ENCODE assay signal across 11 mouse cellular contexts in the genomic region with DNA sequence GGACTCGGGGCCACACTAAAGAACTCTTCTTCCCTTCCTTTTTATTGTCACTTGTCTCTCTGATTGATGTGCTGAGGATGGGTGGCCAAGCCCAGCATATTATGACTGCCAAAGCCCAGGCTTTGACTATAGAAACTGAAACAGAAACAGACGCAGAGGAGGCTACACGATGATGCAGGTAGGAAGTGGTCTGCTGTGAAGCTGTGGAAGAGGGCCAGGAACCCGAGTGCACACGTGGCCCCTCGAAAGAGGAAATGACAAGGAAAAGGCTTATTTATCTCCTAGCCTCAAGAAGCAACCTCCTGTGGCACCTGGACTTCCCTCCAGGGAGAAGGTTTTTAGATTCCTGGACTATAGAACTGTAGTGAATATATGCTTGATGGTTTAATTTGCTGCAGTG. TPM values are rescaled to one million over a fixed set of nuclear protein-coding genes. Genes with fewer than 3 reads are reported as not detected.
DNase-seq lines count a peak whose midpoint lies in the region; ATAC-seq and TF ChIP-seq lines count a peak whose summit lies in the region.
"Had no signal": no experiment of that assay in that cellular context is flagged by ENCODE, and none has a peak within 500 bp of the region (broad histone marks: within the 10 kb centered on the region; RNA-seq: fewer than 3 reads in every experiment).

No protein-coding gene starts in this region.

- no peak overlapping the region for H3K4me3 ChIP-seq in ES-Bruce4 (ENCODE audit: low read depth, low read length)
- no peak overlapping the region for H3K4me3 ChIP-seq in liver, embryonic 12.5 days
- H3K4me3 ChIP-seq in small intestine, adult 2 months (ENCODE audit: low read depth, low read length), result peak overlapping the region; percentile 26
- no peak overlapping the region for H3K4me3 ChIP-seq in kidney, embryonic 15.5 days (replicated peaks)

- H3K27ac ChIP-seq in ES-Bruce4 (ENCODE audit: insufficient read depth, low read length), result peak overlapping the region; percentile 94
- H3K27ac ChIP-seq in liver, embryonic 12.5 days, result no peak overlapping the region
- 0 out of 2 replicates have a peak overlapping the region, but pooled peaks have one; percentile 30 for H3K27ac ChIP-seq in small intestine, adult 2 months (ENCODE audit: insufficient read depth, low read depth, low read length)
- H3K27ac ChIP-seq in kidney, embryonic 15.5 days, result no peak overlapping the region
- H3K27ac ChIP-seq: hindbrain, postnatal 0 days had no signal

- DNase-seq in 416B (ENCODE audit: low read depth), result peak; percentile 59
- DNase-seq in adrenal gland, postnatal 25 days, result no peak
- DNase-seq in ovary, adult 18-20 months (ENCODE audit: low spot score), result no peak
- no peak for DNase-seq in cerebellum, postnatal 25 days
- DNase-seq: left cerebral cortex, postnatal 4 days had no signal

- H3K27me3 ChIP-seq in ES-Bruce4 (ENCODE audit: control insufficient read depth, insufficient read depth, low read length, poor library complexity, severe bottlenecking), result no peaks in the 10 kb centered on the region
- H3K27me3 ChIP-seq in liver, embryonic 12.5 days (replicated peaks), result no peaks in the 10 kb centered on the region; the same call in 1 of the 2 replicates
- H3K27me3 ChIP-seq in small intestine, adult 2 months (ENCODE audit: control insufficient read depth, insufficient read depth, low read length), result no peaks in the 10 kb centered on the region
- no peaks in the 10 kb centered on the region for H3K27me3 ChIP-seq in kidney, embryonic 15.5 days

- H3K4me1 ChIP-seq in ES-Bruce4 (ENCODE audit: control insufficient read depth, insufficient read depth, low read length), result peaks cover 6% of the 10 kb centered on the region
- peaks cover 12% of the 10 kb centered on the region; the same call in 1 of the 2 replicates for H3K4me1 ChIP-seq in liver, embryonic 12.5 days
- H3K4me1 ChIP-seq in small intestine, adult 2 months (ENCODE audit: control insufficient read depth, insufficient read depth, insufficient read length, low read length), result peaks cover 3% of the 10 kb centered on the region; the same call in 1 of the 2 replicates
- H3K4me1 ChIP-seq in kidney, embryonic 15.5 days, result peaks cover 18% of the 10 kb centered on the region

- H3K9me3 ChIP-seq in ES-Bruce4 (replicated peaks; ENCODE audit: control insufficient read depth, insufficient read depth, low read length, poor library complexity, severe bottlenecking), result no peaks in the 10 kb centered on the region
- no peaks in the 10 kb centered on the region for H3K9me3 ChIP-seq in liver, embryonic 12.5 days (replicated peaks)
- H3K9me3 ChIP-seq in kidney, embryonic 15.5 days (replicated peaks), result no peaks in the 10 kb centered on the region

- H3K4me2 ChIP-seq in liver, embryonic 12.5 days, result 0 out of 2 replicates have a peak overlapping the region, but pooled peaks have one; percentile 20
- no peak overlapping the region for H3K4me2 ChIP-seq in kidney, embryonic 15.5 days

- H3K9ac ChIP-seq in ES-Bruce4 (ENCODE audit: low read depth, poor library complexity, severe bottlenecking), result no peak overlapping the region; the same call in 1 of the 2 replicates
- no peak overlapping the region for H3K9ac ChIP-seq in liver, embryonic 12.5 days
- H3K9ac ChIP-seq in kidney, embryonic 15.5 days, result no peak overlapping the region

- TF ChIP-seq POLR2A in ES-Bruce4 (IDR thresholded peaks at IDR 0.05; ENCODE audit: insufficient read depth, low read length), result no peak
- TF ChIP-seq POLR2A in small intestine, adult 2 months (IDR thresholded peaks at IDR 0.05; ENCODE audit: low read depth, low read length), result no peak

- H3K36me3 ChIP-seq in ES-Bruce4 (ENCODE audit: control insufficient read depth, insufficient read depth, low read length, poor library complexity, severe bottlenecking), result no peaks in the 10 kb centered on the region
- no peaks in the 10 kb centered on the region for H3K36me3 ChIP-seq in liver, embryonic 12.5 days
- no peaks in the 10 kb centered on the region for H3K36me3 ChIP-seq in small intestine, adult 2 months (ENCODE audit: control insufficient read depth, insufficient read depth, low read length)
- no peaks in the 10 kb centered on the region for H3K36me3 ChIP-seq in kidney, embryonic 15.5 days

- ATAC-seq in liver, embryonic 12.5 days, result no peak
- no peak for ATAC-seq in kidney, embryonic 15.5 days (replicated peaks; ENCODE audit: low FRiP score)
- ATAC-seq: hindbrain, postnatal 0 days; lung, postnatal 0 days had no signal

- TF ChIP-seq EP300 in ES-Bruce4 (IDR thresholded peaks at IDR 0.05; ENCODE audit: insufficient read depth, low read depth, low read length), result no peak

- 21% methylated on average over 6 of the region's 6 CpGs for WGBS in liver, embryonic 12.5 days (ENCODE audit: insufficient replicate concordance)
- 10% methylated on average over 6 of the region's 6 CpGs for WGBS in small intestine, adult 2 months
- WGBS in kidney, embryonic 15.5 days, result 70% methylated on average over 6 of the region's 6 CpGs

- TF ChIP-seq CTCF in ES-Bruce4 (IDR thresholded peaks at IDR 0.05; ENCODE audit: low read depth, low read length), result no peak
- TF ChIP-seq CTCF in small intestine, adult 2 months (IDR thresholded peaks at IDR 0.05; ENCODE audit: extremely low read depth, insufficient read length, insufficient replicate concordance, low read depth, low read length), result no peak

RNA-seq across cellular contexts. Expression of a gene that starts 8.3 kb away (rescaled TPM):
- polyA plus RNA-seq in ES-Bruce4 (2011; ENCODE audit: insufficient read depth, insufficient read length, low read depth, missing spikeins), result 118 and 125 TPM in 2 replicates
- 348 and 381 TPM in 2 replicates for polyA plus RNA-seq in liver, embryonic 12.5 days (2016; fragmentation: Nextera tagmentation; extraction: Ambion mirVana)
- polyA plus RNA-seq in small intestine, adult 2 months (2012; rRNA removed), result 18.4 and 35.8 TPM in 2 replicates
- total RNA-seq in adrenal gland, postnatal 25 days (2021), result 15.4 and 17.6 TPM in 2 replicates
- 485 and 491 TPM in 2 replicates for polyA plus RNA-seq in kidney, embryonic 15.5 days (2015; fragmentation: Nextera tagmentation; extraction: Ambion mirVana)

RNA-seq across cellular contexts. Expression of a gene that starts 34.2 kb away (rescaled TPM):
- polyA plus RNA-seq in ES-Bruce4 (2011; ENCODE audit: insufficient read depth, insufficient read length, low read depth, missing spikeins), result 7.3 and 8.2 TPM in 2 replicates
- polyA plus RNA-seq in liver, embryonic 12.5 days (2016; fragmentation: Nextera tagmentation; extraction: Ambion mirVana), result 3.9 TPM in 2 replicates
- 0.71 and 0.89 TPM in 2 replicates for polyA plus RNA-seq in small intestine, adult 2 months (2012; rRNA removed)
- 6.1 and 6.2 TPM in 2 replicates for total RNA-seq in adrenal gland, postnatal 25 days (2021)
- 14.4 and 16.6 TPM in 2 replicates for polyA plus RNA-seq in kidney, embryonic 15.5 days (2015; fragmentation: Nextera tagmentation; extraction: Ambion mirVana)

Comparison
In these comparisons a context has a peak if more than half of its experiments do, and no peak if none do; other contexts are left out.
1. H3K27ac ChIP-seq: peak in ES-Bruce4 (single experiment) and small intestine, adult 2 months (single experiment); none in liver, embryonic 12.5 days (single experiment) and kidney, embryonic 15.5 days (single experiment).